Mouse (Mus musculus) right cerebral cortex, postnatal 25 days (tissue): ENCODE results near the gene Sfmbt1.

Source experiments
- DNase-seq: peaks from one replicate; pipeline ENCODE4 v3.0.0; 2022

Gene Sfmbt1

GRCm38 (mm10) chr14:30826174-30827140, 111.8 kb downstream of the Sfmbt1 start:
- no peak for DNase-seq

GRCm38 (mm10) chr14:30827480-30827879, 112.8 kb downstream of the Sfmbt1 start:
- no peak for DNase-seq

- DNase-seq = no peak
Measured at GRCm38 (mm10) chr14:30828077-30828476, 113.4 kb downstream of the Sfmbt1 start.

GRCm38 (mm10) chr14:30828635-30829460, 114.2 kb downstream of the Sfmbt1 start:
- DNase-seq = no peak

GRCm38 (mm10) chr14:30837416-30837996, 122.9 kb downstream of the Sfmbt1 start:
- DNase-seq = no peak

GRCm38 (mm10) chr14:30843701-30844100, 129.1 kb downstream of the Sfmbt1 start:
- DNase-seq = no peak

GRCm38 (mm10) chr14:30850504-30850903, 135.9 kb downstream of the Sfmbt1 start:
- DNase-seq = no peak

GRCm38 (mm10) chr14:30852325-30852724, 137.7 kb downstream of the Sfmbt1 start:
- DNase-seq = no peak

GRCm38 (mm10) chr14:30855316-30855715, 140.7 kb downstream of the Sfmbt1 start:
- no peak for DNase-seq

GRCm38 (mm10) chr14:30856885-30857507, 142.3 kb downstream of the Sfmbt1 start:
- no peak for DNase-seq

- no peak for DNase-seq
Measured at GRCm38 (mm10) chr14:30857990-30858389, 143.3 kb downstream of the Sfmbt1 start.

GRCm38 (mm10) chr14:30861421-30862125, 146.9 kb downstream of the Sfmbt1 start:
- no peak for DNase-seq

- no peak for DNase-seq
Measured at GRCm38 (mm10) chr14:30862368-30862767, 147.7 kb downstream of the Sfmbt1 start.

GRCm38 (mm10) chr14:30865311-30865710, 150.7 kb downstream of the Sfmbt1 start:
- DNase-seq = no peak

- DNase-seq = peak; percentile 61
Measured at GRCm38 (mm10) chr14:30867042-30867441, 152.4 kb downstream of the Sfmbt1 start.

GRCm38 (mm10) chr14:30868826-30869225, 154.2 kb downstream of the Sfmbt1 start:
- DNase-seq = no peak

GRCm38 (mm10) chr14:30869391-30869801, 154.7 kb downstream of the Sfmbt1 start:
- no peak for DNase-seq

GRCm38 (mm10) chr14:30870206-30871147, 155.8 kb downstream of the Sfmbt1 start:
- DNase-seq = no peak
